Mouse (Mus musculus) liver, embryonic 14.5 days (tissue): ENCODE data around the gene Sema4d. TPM values are rescaled to one million over a fixed set of nuclear protein-coding genes. Genes with fewer than 3 reads are reported as not detected.
"Not testable (repeated sequence)": the region's sequence is repeated elsewhere in the genome, so short reads cannot be mapped to it uniquely, and the experiment has no call there.

ENCODE experiments used
- ATAC-seq: fragments of 200-750 bp; cut with Nextera tagmentation; 2 replicates; pipeline ENCODE4 v1.8.0; 2017; ENCODE audit warnings: moderate number of reproducible peaks, mild to moderate bottlenecking, moderate library complexity; ENCODE audit not compliant: insufficient read depth
- DNase-seq, 3 experiments: peaks; one replicate each; pipeline ENCODE4 v3.0.0-alpha.2; 2012 to 2013; ENCODE audit warnings: low read depth in 3 of 3, low spot score in 3 of 3
- H3K27ac ChIP-seq: fragments of 300-500 bp; sonication (generic); 2 replicates; pipeline ENCODE4 v1.5.1; 2014; ENCODE audit warnings: moderate library complexity, mild to moderate bottlenecking, control low read depth, inconsistent platforms
- H3K27me3 ChIP-seq: fragments of 300-500 bp; sonication (generic); 2 replicates; pipeline ENCODE4 v1.6.1; 2014; ENCODE audit warnings: mild to moderate bottlenecking, low read length, moderate library complexity; ENCODE audit not compliant: control insufficient read depth, insufficient read depth
- H3K36me3 ChIP-seq: fragments of 300-500 bp; sonication (generic); replicated peaks from 2 replicates; pipeline ENCODE4 v1.6.1; 2014; ENCODE audit warnings: low read depth; ENCODE audit not compliant: control insufficient read depth, insufficient read depth
- H3K4me1 ChIP-seq, 2 experiments: fragments of 200-500 bp in 1 of 2; fragments of 300-500 bp in 1 of 2; sonication (generic) in 1 of 2; replicated peaks; 2 replicates each; pipeline ENCODE4 v1.6.1; 2012 to 2014; ENCODE audit warnings: antibody characterized with exemption in 1 of 2, inconsistent platforms in 1 of 2, low read length in 1 of 2; ENCODE audit not compliant: control insufficient read depth in 2 of 2, insufficient read depth in 2 of 2
- H3K4me2 ChIP-seq: fragments of 300-500 bp; sonication (generic); 2 replicates; pipeline ENCODE4 v1.6.1; 2014; ENCODE audit warnings: low read depth, mild to moderate bottlenecking, control low read depth, moderate library complexity
- H3K4me3 ChIP-seq, 2 experiments: fragments of 200-500 bp in 1 of 2; fragments of 300-500 bp in 1 of 2; sonication (generic) in 1 of 2; 2 replicates each; pipeline ENCODE4 v1.5.1; 2012 to 2014; ENCODE audit warnings: low read depth in 2 of 2, low read length in 2 of 2, mild to moderate bottlenecking in 2 of 2, control low read depth in 1 of 2, inconsistent platforms in 1 of 2, moderate library complexity in 1 of 2; ENCODE audit not compliant: insufficient read depth in 1 of 2
- H3K9ac ChIP-seq: fragments of 300-500 bp; sonication (generic); replicated peaks from 2 replicates; pipeline ENCODE4 v1.6.1; 2014; ENCODE audit warnings: mild to moderate bottlenecking, control low read depth, moderate library complexity
- H3K9me3 ChIP-seq: fragments of 300-500 bp; sonication (generic); 2 replicates; pipeline ENCODE4 v1.6.1; 2016; ENCODE audit warnings: low read length, mixed read lengths; ENCODE audit not compliant: control insufficient read depth
- CTCF ChIP-seq: IDR thresholded peaks from 2 replicates; pipeline ENCODE4 v1.5.1; 2016; ENCODE audit warnings: antibody characterized with exemption, low read depth, control low read depth
- EP300 ChIP-seq: IDR thresholded peaks from 2 replicates; pipeline ENCODE4 v1.6.1; 2016; ENCODE audit warnings: antibody characterized with exemption, low read depth
- WGBS: fragments of 180-500 bp; shearing (Covaris S2); extraction: QIAGEN DNeasy Blood & Tissue Kit; methylation state at CpG from one replicate; pipeline ENCODE4 v1.1.7; 2014; ENCODE audit not compliant: insufficient replicate concordance; 5-methylcytosine and 5-hydroxymethylcytosine counted together
- polyA plus RNA-seq, 2 experiments: library from polyadenylated mRNA; depleted of rRNA in 1 of 2; stranded (reverse) in 1 of 2; unstranded in 1 of 2; fragments of >200 nt; fragmentation: Nextera tagmentation in 1 of 2; extraction: Ambion mirVana in 1 of 2; gene quantifications; 2 replicates each; pipeline versions ENCODE4 v1.2.1 to v1.2.3; 2012 to 2014

Sema4d gene
- polyA plus RNA-seq, 2 experiments: 4.6 to 4.7 TPM

GRCm38 (mm10) chr13:51840702-51841101 is 47.2 kb upstream of the Sema4d start:
- peak overlapping the region; percentile 61 for H3K4me2 ChIP-seq
- WGBS: 24% methylated on average over 6 of the region's 6 CpGs
- TF ChIP-seq EP300: peak; percentile 65
- no peak for TF ChIP-seq CTCF
- no peaks in the 10 kb centered on the region for H3K36me3 ChIP-seq
- ATAC-seq (peak; percentile 27; the same call in 1 of the 2 replicates), DNase-seq (no peak)
- H3K9ac ChIP-seq: no peak overlapping the region
- no peaks in the 10 kb centered on the region for H3K27me3 ChIP-seq
- H3K4me3 ChIP-seq: no peak overlapping the region
- peak overlapping the region; percentile 21 for H3K27ac ChIP-seq
- no peaks in the 10 kb centered on the region for H3K9me3 ChIP-seq
- H3K4me1 ChIP-seq: peaks cover 35 to 47% of the 10 kb centered on the region in 2 experiments

- Histone ChIP-seq H3K36me3 (no peaks in the 10 kb centered on the region), H3K4me3 (no peak overlapping the region), H3K4me1 (peaks cover 38 to 49% of the 10 kb centered on the region in 2 experiments), H3K9ac (no peak overlapping the region), H3K27ac (no peak overlapping the region), H3K27me3 (no peaks in the 10 kb centered on the region), H3K9me3 (no peaks in the 10 kb centered on the region), H3K4me2 (no peak overlapping the region)
- TF ChIP-seq CTCF: peak; percentile 93
- TF ChIP-seq EP300: no peak
- DNase-seq: peak in 1 of 3 experiments; percentile 61
- no peak for ATAC-seq
- 4% methylated on average over 8 of the region's 8 CpGs for WGBS
Measured at GRCm38 (mm10) chr13:51839250-51840026, 45.9 kb upstream of the Sema4d start.

- ATAC-seq: no peak
- Histone ChIP-seq H3K4me2 (no peak overlapping the region), H3K36me3 (no peaks in the 10 kb centered on the region), H3K27me3 (no peaks in the 10 kb centered on the region), H3K27ac (no peak overlapping the region), H3K4me3 (no peak overlapping the region), H3K9me3 (no peaks in the 10 kb centered on the region), H3K4me1 (peaks cover 28 to 46% of the 10 kb centered on the region in 2 experiments), H3K9ac (no peak overlapping the region)
- DNase-seq: no peak
- 11% methylated on average over 5 of the region's 5 CpGs for WGBS
- TF ChIP-seq EP300: no peak
Measured at GRCm38 (mm10) chr13:51837402-51837801, 43.9 kb upstream of the Sema4d start.

GRCm38 (mm10) chr13:51835208-51835607 is 41.7 kb upstream of the Sema4d start:
- not testable (repeated sequence) for H3K36me3 ChIP-seq, H3K9ac ChIP-seq, DNase-seq, ATAC-seq, H3K9me3 ChIP-seq, H3K27ac ChIP-seq, H3K4me2 ChIP-seq, H3K4me3 ChIP-seq, H3K27me3 ChIP-seq
- H3K4me1 ChIP-seq: peaks cover 7 to 24% of the 10 kb centered on the region in 2 experiments; a peak in 3 of 4 replicates
- 62% methylated on average over 4 of the region's 4 CpGs for WGBS

- no peaks in the 10 kb centered on the region for H3K27me3 ChIP-seq
- ATAC-seq: 0 out of 2 replicates have a peak, but pooled peaks have one; percentile 25
Measured at GRCm38 (mm10) chr13:51834520-51834919, 41.0 kb upstream of the Sema4d start.

More at GRCm38 (mm10) chr13:51834520-51834919, 41.0 kb upstream of the Sema4d start:
- H3K4me1 ChIP-seq: peaks cover 3 to 21% of the 10 kb centered on the region in 2 experiments; a peak in 3 of 4 replicates
- no peaks in the 10 kb centered on the region for H3K9me3 ChIP-seq
- no peak overlapping the region for H3K27ac ChIP-seq
- no peak for DNase-seq
- H3K9ac ChIP-seq: no peak overlapping the region
- no peaks in the 10 kb centered on the region for H3K36me3 ChIP-seq
- no peak overlapping the region for H3K4me3 ChIP-seq
- TF ChIP-seq EP300 (0 out of 2 replicates have a peak, but pooled peaks have one; percentile 8), CTCF (no peak)
- 12% methylated on average over 2 of the region's 2 CpGs for WGBS
- H3K4me2 ChIP-seq: no peak overlapping the region
